ENCODE assay signal across 9 mouse cellular contexts in genomic region chr7:127815954-127816821, GRCm38 (mm10). TPM values are rescaled to one million over a fixed set of nuclear protein-coding genes. Genes with fewer than 3 reads are reported as not detected.
DNase-seq lines count a peak whose midpoint lies in the region; ATAC-seq and TF ChIP-seq lines count a peak whose summit lies in the region.
"Had no signal": no experiment of that assay in that cellular context is flagged by ENCODE, and none has a peak within 500 bp of the region (broad histone marks: within the 10 kb centered on the region; RNA-seq: fewer than 3 reads in every experiment).

No protein-coding gene starts in this region.

- no peak overlapping the region for H3K4me2 ChIP-seq in neural tube, embryonic 11.5 days (ENCODE audit: low read depth)
- H3K4me2 ChIP-seq in neural tube, embryonic 15.5 days, result no peak overlapping the region
- no peak overlapping the region for H3K4me2 ChIP-seq in intestine, postnatal 0 days (replicated peaks; ENCODE audit: low read depth)
- no peak overlapping the region for H3K4me2 ChIP-seq in limb, embryonic 15.5 days

- H3K4me1 ChIP-seq in neural tube, embryonic 11.5 days (ENCODE audit: control insufficient read depth, insufficient read depth, low read length), result no peaks in the 10 kb centered on the region
- H3K4me1 ChIP-seq in neural tube, embryonic 15.5 days, result peaks cover 13% of the 10 kb centered on the region; the same call in 1 of the 2 replicates
- H3K4me1 ChIP-seq in intestine, postnatal 0 days (replicated peaks; ENCODE audit: control insufficient read depth, insufficient read depth, low read length), result no peaks in the 10 kb centered on the region
- peaks cover 8% of the 10 kb centered on the region for H3K4me1 ChIP-seq in limb, embryonic 15.5 days
- H3K4me1 ChIP-seq in olfactory bulb, adult 2 months (ENCODE audit: control insufficient read depth, insufficient read depth, low read length), result peaks cover 56% of the 10 kb centered on the region

- no peak for DNase-seq in neural tube, embryonic 11.5 days (ENCODE audit: low spot score)
- DNase-seq in adrenal gland, postnatal 36 days, result peak; percentile 45 to 59
- peak; percentile 79 for DNase-seq in gastrocnemius, postnatal 25 days
- DNase-seq in spleen, adult 18-20 months, result no peak

- no peak for TF ChIP-seq POLR2A in olfactory bulb, adult 2 months (IDR thresholded peaks at IDR 0.05; ENCODE audit: insufficient read depth, low read depth, low read length)

- no peaks in the 10 kb centered on the region for H3K36me3 ChIP-seq in neural tube, embryonic 11.5 days (ENCODE audit: control insufficient read depth, insufficient read depth, low read length)
- peaks cover 53% of the 10 kb centered on the region for H3K36me3 ChIP-seq in neural tube, embryonic 15.5 days
- no peaks in the 10 kb centered on the region for H3K36me3 ChIP-seq in intestine, postnatal 0 days (ENCODE audit: control insufficient read depth, insufficient read depth)
- peaks cover 32% of the 10 kb centered on the region for H3K36me3 ChIP-seq in limb, embryonic 15.5 days

- no peak for ATAC-seq in neural tube, embryonic 11.5 days (ENCODE audit: insufficient read depth, low FRiP score, low TSS enrichment)
- no peak for ATAC-seq in neural tube, embryonic 15.5 days (ENCODE audit: low FRiP score)
- peak; percentile 44; the same call in 1 of the 2 replicates for ATAC-seq in intestine, postnatal 0 days
- peak; percentile 28; the same call in 1 of the 2 replicates for ATAC-seq in limb, embryonic 15.5 days (ENCODE audit: insufficient number of reproducible peaks, low FRiP score, low TSS enrichment, low read depth)

- WGBS in neural tube, embryonic 11.5 days, result 65% methylated on average over 15 of the region's 15 CpGs
- WGBS in neural tube, embryonic 15.5 days, result 64% methylated on average over 15 of the region's 15 CpGs
- 53% methylated on average over 15 of the region's 15 CpGs for WGBS in intestine, postnatal 0 days
- WGBS in limb, embryonic 15.5 days, result 45% methylated on average over 15 of the region's 15 CpGs
- WGBS in olfactory bulb, adult 2 months, result 21% methylated on average over 15 of the region's 15 CpGs

- H3K4me3 ChIP-seq in neural tube, embryonic 11.5 days (ENCODE audit: low read depth, low read length), result no peak overlapping the region
- H3K4me3 ChIP-seq in neural tube, embryonic 15.5 days (replicated peaks), result no peak overlapping the region
- H3K4me3 ChIP-seq in intestine, postnatal 0 days (ENCODE audit: low read depth, low read length), result no peak overlapping the region
- no peak overlapping the region for H3K4me3 ChIP-seq in limb, embryonic 15.5 days
- H3K4me3 ChIP-seq in olfactory bulb, adult 2 months (ENCODE audit: insufficient read depth, low read depth, low read length), result no peak overlapping the region

- peak overlapping the region; percentile 22; the same call in 1 of the 2 replicates for H3K9ac ChIP-seq in neural tube, embryonic 11.5 days (ENCODE audit: low read length)
- H3K9ac ChIP-seq in neural tube, embryonic 15.5 days (replicated peaks), result no peak overlapping the region
- H3K9ac ChIP-seq in intestine, postnatal 0 days (ENCODE audit: low read depth, low read length), result no peak overlapping the region
- no peak overlapping the region for H3K9ac ChIP-seq in limb, embryonic 15.5 days

- no peak overlapping the region for H3K27ac ChIP-seq in neural tube, embryonic 11.5 days (ENCODE audit: low read depth, low read length)
- H3K27ac ChIP-seq in neural tube, embryonic 15.5 days (replicated peaks), result no peak overlapping the region
- no peak overlapping the region for H3K27ac ChIP-seq in intestine, postnatal 0 days (ENCODE audit: low read depth, low read length)
- H3K27ac ChIP-seq in limb, embryonic 15.5 days, result 0 out of 2 replicates have a peak overlapping the region, but pooled peaks have one; percentile 23
- peak overlapping the region; percentile 66 for H3K27ac ChIP-seq in olfactory bulb, adult 2 months (ENCODE audit: insufficient read depth, low read depth, low read length)

- H3K9me3 ChIP-seq in neural tube, embryonic 11.5 days (ENCODE audit: control insufficient read depth, low read length), result no peaks in the 10 kb centered on the region
- H3K9me3 ChIP-seq in neural tube, embryonic 15.5 days (replicated peaks), result no peaks in the 10 kb centered on the region
- no peaks in the 10 kb centered on the region for H3K9me3 ChIP-seq in intestine, postnatal 0 days (ENCODE audit: control insufficient read depth)
- no peaks in the 10 kb centered on the region for H3K9me3 ChIP-seq in limb, embryonic 15.5 days

- H3K27me3 ChIP-seq in neural tube, embryonic 11.5 days (ENCODE audit: control insufficient read depth, insufficient read depth, low read length), result no peaks in the 10 kb centered on the region
- no peaks in the 10 kb centered on the region for H3K27me3 ChIP-seq in neural tube, embryonic 15.5 days (replicated peaks)
- no peaks in the 10 kb centered on the region for H3K27me3 ChIP-seq in intestine, postnatal 0 days (replicated peaks; ENCODE audit: control insufficient read depth, insufficient read depth, low read length)
- H3K27me3 ChIP-seq in limb, embryonic 15.5 days, result no peaks in the 10 kb centered on the region

- peak; percentile 63 for TF ChIP-seq CTCF in intestine, postnatal 0 days (IDR thresholded peaks at IDR 0.05; ENCODE audit: low read depth)
- peak; percentile 17; the same call in 1 of the 2 replicates for TF ChIP-seq CTCF in olfactory bulb, adult 2 months (IDR thresholded peaks at IDR 0.05; ENCODE audit: insufficient read depth, low read depth, low read length)

RNA-seq across cellular contexts. Expression of gene Stx4a, which starts 7.9 kb away (rescaled TPM):
- 10.4 and 10.7 TPM in 2 replicates for polyA plus RNA-seq in neural tube, embryonic 11.5 days (2014; fragmentation: Nextera tagmentation; extraction: Ambion mirVana)
- polyA plus RNA-seq in neural tube, embryonic 15.5 days (2015; fragmentation: Nextera tagmentation; extraction: Ambion mirVana), result 20.2 and 25.4 TPM in 2 replicates
- 100 to 1,000 TPM in 1 of 2 experiments, 10 to 100 TPM in 1; 92.5 to 108 TPM for total RNA-seq in adrenal gland, postnatal 36 days (2021)
- total RNA-seq in gastrocnemius, postnatal 25 days (2021), result 10 to 100 TPM; 46.4 to 47.2 TPM
- polyA plus RNA-seq in intestine, postnatal 0 days (2015; fragmentation: Nextera tagmentation; extraction: Ambion mirVana), result 38.9 and 46.6 TPM in 2 replicates
- polyA plus RNA-seq in limb, embryonic 15.5 days (2015; fragmentation: Nextera tagmentation; extraction: Ambion mirVana), result 72.5 and 79.5 TPM in 2 replicates
- polyA plus RNA-seq in olfactory bulb, adult 2 months (2012; ENCODE audit: insufficient read depth, insufficient read length, low replicate concordance, missing spikeins), result not detected in 2 replicates

RNA-seq across cellular contexts. Expression of gene Stx1b, which starts 8.2 kb away (rescaled TPM):
- polyA plus RNA-seq in neural tube, embryonic 11.5 days (2014; fragmentation: Nextera tagmentation; extraction: Ambion mirVana), result 7.8 and 8.1 TPM in 2 replicates
- 66.0 and 70.8 TPM in 2 replicates for polyA plus RNA-seq in neural tube, embryonic 15.5 days (2015; fragmentation: Nextera tagmentation; extraction: Ambion mirVana)
- 1 to 10 TPM; 4.4 to 4.5 TPM for total RNA-seq in adrenal gland, postnatal 36 days (2021)
- total RNA-seq in gastrocnemius, postnatal 25 days (2021), result 1 to 10 TPM in 1 of 2 experiments, under 1 TPM in 1; 0.64 to 1.2 TPM
- polyA plus RNA-seq in intestine, postnatal 0 days (2015; fragmentation: Nextera tagmentation; extraction: Ambion mirVana), result 0.74 and 1.1 TPM in 2 replicates
- 3.6 and 3.8 TPM in 2 replicates for polyA plus RNA-seq in limb, embryonic 15.5 days (2015; fragmentation: Nextera tagmentation; extraction: Ambion mirVana)
- 303 TPM in 1 of 2 replicates, not detected in the other for polyA plus RNA-seq in olfactory bulb, adult 2 months (2012; ENCODE audit: insufficient read depth, insufficient read length, low replicate concordance, missing spikeins)

RNA-seq across cellular contexts. Expression of gene Hsd3b7, which starts 15.8 kb away (rescaled TPM):
- 7.1 and 8.3 TPM in 2 replicates for polyA plus RNA-seq in neural tube, embryonic 11.5 days (2014; fragmentation: Nextera tagmentation; extraction: Ambion mirVana)
- 9.8 and 11.6 TPM in 2 replicates for polyA plus RNA-seq in neural tube, embryonic 15.5 days (2015; fragmentation: Nextera tagmentation; extraction: Ambion mirVana)
- total RNA-seq in adrenal gland, postnatal 36 days (2021), result 10 to 100 TPM; 30.0 to 53.3 TPM
- total RNA-seq in gastrocnemius, postnatal 25 days (2021), result 1 to 10 TPM; 4.4 to 9.1 TPM
- 35.2 and 37.3 TPM in 2 replicates for polyA plus RNA-seq in intestine, postnatal 0 days (2015; fragmentation: Nextera tagmentation; extraction: Ambion mirVana)
- 18.7 and 23.8 TPM in 2 replicates for polyA plus RNA-seq in limb, embryonic 15.5 days (2015; fragmentation: Nextera tagmentation; extraction: Ambion mirVana)
- not detected in 2 replicates for polyA plus RNA-seq in olfactory bulb, adult 2 months (2012; ENCODE audit: insufficient read depth, insufficient read length, low replicate concordance, missing spikeins)

RNA-seq across cellular contexts. Expression of gene Gm49388, which starts 30.8 kb away (rescaled TPM):
- not detected in 2 replicates for polyA plus RNA-seq in neural tube, embryonic 11.5 days (2014; fragmentation: Nextera tagmentation; extraction: Ambion mirVana)
- polyA plus RNA-seq in neural tube, embryonic 15.5 days (2015; fragmentation: Nextera tagmentation; extraction: Ambion mirVana), result not detected in 2 replicates
- total RNA-seq in adrenal gland, postnatal 36 days (2021), result 1 to 10 TPM; 4.1 to 6.6 TPM
- 1 to 10 TPM; 2.4 to 2.5 TPM for total RNA-seq in gastrocnemius, postnatal 25 days (2021)
- not detected in 2 replicates for polyA plus RNA-seq in intestine, postnatal 0 days (2015; fragmentation: Nextera tagmentation; extraction: Ambion mirVana)
- polyA plus RNA-seq in limb, embryonic 15.5 days (2015; fragmentation: Nextera tagmentation; extraction: Ambion mirVana), result not detected in 2 replicates
- polyA plus RNA-seq in olfactory bulb, adult 2 months (2012; ENCODE audit: insufficient read depth, insufficient read length, low replicate concordance, missing spikeins), result not detected in 2 replicates
- polyA plus RNA-seq: spleen, adult 2 months had no signal

RNA-seq across cellular contexts. Expression of gene Setd1a, which starts 39.7 kb away (rescaled TPM):
- polyA plus RNA-seq in neural tube, embryonic 11.5 days (2014; fragmentation: Nextera tagmentation; extraction: Ambion mirVana), result 27.2 and 28.5 TPM in 2 replicates
- 17.8 and 19.5 TPM in 2 replicates for polyA plus RNA-seq in neural tube, embryonic 15.5 days (2015; fragmentation: Nextera tagmentation; extraction: Ambion mirVana)
- 10 to 100 TPM; 36.0 TPM for total RNA-seq in adrenal gland, postnatal 36 days (2021)
- total RNA-seq in gastrocnemius, postnatal 25 days (2021), result 10 to 100 TPM; 15.0 to 15.4 TPM
- polyA plus RNA-seq in intestine, postnatal 0 days (2015; fragmentation: Nextera tagmentation; extraction: Ambion mirVana), result 9.7 and 9.9 TPM in 2 replicates
- 18.6 and 21.7 TPM in 2 replicates for polyA plus RNA-seq in limb, embryonic 15.5 days (2015; fragmentation: Nextera tagmentation; extraction: Ambion mirVana)
- polyA plus RNA-seq in olfactory bulb, adult 2 months (2012; ENCODE audit: insufficient read depth, insufficient read length, low replicate concordance, missing spikeins), result 526 TPM in 1 of 2 replicates, not detected in the other

Comparison
In these comparisons a context has a peak if more than half of its experiments do, and no peak if none do; other contexts are left out.
1. ATAC-seq: peak in intestine, postnatal 0 days (single experiment) and limb, embryonic 15.5 days (single experiment); none in neural tube, embryonic 11.5 days (single experiment) and neural tube, embryonic 15.5 days (single experiment).
2. DNase-seq: peak in adrenal gland, postnatal 36 days (2 of 2) and gastrocnemius, postnatal 25 days (single experiment); none in neural tube, embryonic 11.5 days (single experiment) and spleen, adult 18-20 months (0 of 2).
3. H3K27ac ChIP-seq: peak in limb, embryonic 15.5 days (single experiment) and olfactory bulb, adult 2 months (single experiment); none in neural tube, embryonic 11.5 days (single experiment), neural tube, embryonic 15.5 days (single experiment) and intestine, postnatal 0 days (single experiment).